Mouse (Mus musculus) limb, embryonic 13.5 days (tissue): ENCODE data around the gene Sarm1. TPM values are rescaled to one million over a fixed set of nuclear protein-coding genes. Genes with fewer than 3 reads are reported as not detected.

Experiments
- ATAC-seq: fragments of 200-750 bp; cut with Nextera tagmentation; 2 replicates; pipeline ENCODE4 v1.8.0; 2017; ENCODE audit warnings: low read depth, moderate number of reproducible peaks, moderate TSS enrichment; ENCODE audit not compliant: low FRiP score
- H3K27ac ChIP-seq: fragments of 300-500 bp; sonication (generic); 2 replicates; pipeline ENCODE4 v1.5.1; 2015; ENCODE audit warnings: inconsistent platforms, mild to moderate bottlenecking, moderate library complexity
- H3K27me3 ChIP-seq: fragments of 300-500 bp; sonication (generic); 2 replicates; pipeline ENCODE4 v1.6.1; 2015; ENCODE audit warnings: mild to moderate bottlenecking, inconsistent platforms
- H3K36me3 ChIP-seq: fragments of 300-500 bp; sonication (generic); 2 replicates; pipeline ENCODE4 v1.6.1; 2015; ENCODE audit warnings: inconsistent platforms, mild to moderate bottlenecking, moderate library complexity
- H3K4me1 ChIP-seq: fragments of 300-500 bp; sonication (generic); 2 replicates; pipeline ENCODE4 v1.6.1; 2015; ENCODE audit warnings: inconsistent platforms
- H3K4me2 ChIP-seq: fragments of 300-500 bp; sonication (generic); replicated peaks from 2 replicates; pipeline ENCODE4 v1.6.1; 2015; ENCODE audit warnings: inconsistent platforms, mild to moderate bottlenecking, moderate library complexity
- H3K4me3 ChIP-seq: fragments of 300-500 bp; sonication (generic); 2 replicates; pipeline ENCODE4 v1.5.1; 2015; ENCODE audit warnings: moderate library complexity, mild to moderate bottlenecking, inconsistent platforms
- H3K9ac ChIP-seq: fragments of 300-500 bp; sonication (generic); 2 replicates; pipeline ENCODE4 v1.6.1; 2015; ENCODE audit warnings: mild to moderate bottlenecking, inconsistent platforms
- H3K9me3 ChIP-seq: fragments of 300-500 bp; sonication (generic); 2 replicates; pipeline ENCODE4 v1.6.1; 2016; ENCODE audit warnings: inconsistent platforms
- WGBS: fragments of 180-500 bp; shearing (Covaris S2); methylation state at CpG from one replicate; pipeline ENCODE4 v1.1.7; 2015; 5-methylcytosine and 5-hydroxymethylcytosine counted together
- polyA plus RNA-seq: library from polyadenylated mRNA; unstranded; fragments of >200 nt; fragmentation: Nextera tagmentation; extraction: Ambion mirVana; gene quantifications from 2 replicates; pipeline ENCODE4 v1.2.1, GENCODE M21; 2015

Gene Sarm1
- polyA plus RNA-seq, 1 experiment from 2014 or later, result 2.6 TPM

GRCm38 (mm10) chr11:78502909-78503650 is 5.5 kb upstream of the Sarm1 start, which contains the start of gene Sebox:
TSS of gene Sebox (plus strand) at chr11:78503447.
- Histone ChIP-seq H3K4me2 (no peak within 1 kb of the TSS), H3K27ac (no peak within 1 kb of the TSS), H3K36me3 (peaks cover 28% of the 10 kb centered on the region), H3K9ac (no peak within 1 kb of the TSS; the same call in 1 of the 2 replicates), H3K4me3 (no peak within 1 kb of the TSS), H3K4me1 (peaks cover 3% of the 10 kb centered on the region), H3K9me3 (no peaks in the 10 kb centered on the region), H3K27me3 (peaks cover 37% of the 10 kb centered on the region)
- 70% methylated on average over 7 of the region's 7 CpGs for WGBS
- ATAC-seq, result no peak

- no peak overlapping the region for H3K9ac ChIP-seq
- no peak for ATAC-seq
- H3K9me3 ChIP-seq, result no peaks in the 10 kb centered on the region
- H3K4me3 ChIP-seq, result no peak overlapping the region
- H3K36me3 ChIP-seq, result peaks cover 12% of the 10 kb centered on the region
- H3K27ac ChIP-seq, result no peak overlapping the region
- H3K4me2 ChIP-seq, result no peak overlapping the region
- H3K27me3 ChIP-seq, result peaks cover 44% of the 10 kb centered on the region
- peaks cover 13% of the 10 kb centered on the region for H3K4me1 ChIP-seq
- 79% methylated on average over 20 of the region's 20 CpGs for whole genome bisulfite sequencing
Measured at GRCm38 (mm10) chr11:78501529-78501928, 4.0 kb upstream of the Sarm1 start.

- WGBS, result 82% methylated on average over 9 of the region's 9 CpGs
Measured at GRCm38 (mm10) chr11:78500623-78501202, 3.2 kb upstream of the Sarm1 start.

GRCm38 (mm10) chr11:78499543-78499942 is 2.0 kb upstream of the Sarm1 start:
- no peak overlapping the region for H3K4me3 ChIP-seq
- no peak overlapping the region for H3K4me2 ChIP-seq
- H3K9ac ChIP-seq, result no peak overlapping the region
- H3K27ac ChIP-seq, result no peak overlapping the region
- ATAC-seq, result no peak
- H3K4me1 ChIP-seq, result peaks cover 13% of the 10 kb centered on the region
- H3K9me3 ChIP-seq, result no peaks in the 10 kb centered on the region
- H3K36me3 ChIP-seq, result no peaks in the 10 kb centered on the region
- H3K27me3 ChIP-seq, result peaks cover 63% of the 10 kb centered on the region
- 54% methylated on average over 16 of the region's 16 CpGs for WGBS

More at GRCm38 (mm10) chr11:78500623-78501202, 3.2 kb upstream of the Sarm1 start:
- no peaks in the 10 kb centered on the region for H3K9me3 ChIP-seq
- H3K4me2 ChIP-seq, result no peak overlapping the region
- no peak overlapping the region for H3K27ac ChIP-seq
- peaks cover 4% of the 10 kb centered on the region; the same call in 1 of the 2 replicates for H3K36me3 ChIP-seq
- no peak overlapping the region for H3K9ac ChIP-seq
- peaks cover 13% of the 10 kb centered on the region for H3K4me1 ChIP-seq
- peaks cover 52% of the 10 kb centered on the region for H3K27me3 ChIP-seq
- H3K4me3 ChIP-seq, result no peak overlapping the region
- no peak for ATAC-seq

GRCm38 (mm10) chr11:78499004-78499403 is 1.4 kb upstream of the Sarm1 start, which contains the start of gene Vtn:
TSS of gene Vtn (plus strand) at chr11:78499091.
- H3K36me3 ChIP-seq, result no peaks in the 10 kb centered on the region
- peak within 1 kb of the TSS; percentile 61 for H3K4me3 ChIP-seq
- H3K27me3 ChIP-seq, result peaks cover 69% of the 10 kb centered on the region
- H3K9me3 ChIP-seq, result no peaks in the 10 kb centered on the region
- 66% methylated on average over 7 of the region's 7 CpGs for WGBS
- no peak within 1 kb of the TSS; the same call in 1 of the 2 replicates for H3K27ac ChIP-seq
- peak within 1 kb of the TSS; percentile 63 for H3K9ac ChIP-seq
- H3K4me1 ChIP-seq, result peaks cover 13% of the 10 kb centered on the region
- no peak for ATAC-seq
- H3K4me2 ChIP-seq, result peak within 1 kb of the TSS; percentile 99

GRCm38 (mm10) chr11:78497071-78497541 is 448 bp downstream of the Sarm1 start:
- Histone ChIP-seq H3K36me3 (no peaks in the 10 kb centered on the region), H3K9ac (peak overlapping the region; percentile 63), H3K27me3 (peaks cover 78% of the 10 kb centered on the region), H3K4me2 (peak overlapping the region; percentile 99), H3K27ac (no peak overlapping the region), H3K9me3 (no peaks in the 10 kb centered on the region), H3K4me3 (peak overlapping the region; percentile 61), H3K4me1 (peaks cover 13% of the 10 kb centered on the region)
- WGBS, result 1% methylated on average over 38 of the region's 44 CpGs
- ATAC-seq, result peak; percentile 57

GRCm38 (mm10) chr11:78495904-78496303 is 1.6 kb downstream of the Sarm1 start:
- 4% methylated on average over 6 of the region's 6 CpGs for WGBS
- no peak overlapping the region for H3K27ac ChIP-seq
- H3K36me3 ChIP-seq, result no peaks in the 10 kb centered on the region
- ATAC-seq, result no peak
- H3K27me3 ChIP-seq, result peaks cover 80% of the 10 kb centered on the region
- peaks cover 16% of the 10 kb centered on the region for H3K4me1 ChIP-seq
- H3K9ac ChIP-seq, result no peak overlapping the region
- no peaks in the 10 kb centered on the region for H3K9me3 ChIP-seq
- no peak overlapping the region for H3K4me2 ChIP-seq
- no peak overlapping the region for H3K4me3 ChIP-seq

GRCm38 (mm10) chr11:78490781-78491241 is 6.7 kb downstream of the Sarm1 start:
- Histone ChIP-seq H3K4me2 (peak overlapping the region; percentile 58), H3K4me1 (peaks cover 8% of the 10 kb centered on the region), H3K27me3 (peaks cover 89% of the 10 kb centered on the region), H3K36me3 (no peaks in the 10 kb centered on the region), H3K9ac (0 out of 2 replicates have a peak overlapping the region, but pooled peaks have one; percentile 8), H3K27ac (no peak overlapping the region), H3K4me3 (peak overlapping the region; percentile 20), H3K9me3 (no peaks in the 10 kb centered on the region)
- ATAC-seq, result no peak
- 10% methylated on average over 48 of the region's 48 CpGs for WGBS

- no peaks in the 10 kb centered on the region for H3K9me3 ChIP-seq
- no peak overlapping the region for H3K9ac ChIP-seq
- no peak overlapping the region for H3K4me3 ChIP-seq
- no peak for ATAC-seq
- peaks cover 8% of the 10 kb centered on the region for H3K4me1 ChIP-seq
- WGBS, result 2% methylated on average over 8 of the region's 8 CpGs
- H3K27ac ChIP-seq, result no peak overlapping the region
- H3K36me3 ChIP-seq, result no peaks in the 10 kb centered on the region
- H3K4me2 ChIP-seq, result no peak overlapping the region
- peaks cover 87% of the 10 kb centered on the region for H3K27me3 ChIP-seq
Measured at GRCm38 (mm10) chr11:78488168-78488567, 9.4 kb downstream of the Sarm1 start.

GRCm38 (mm10) chr11:78483639-78484038 is 13.9 kb downstream of the Sarm1 start:
- Histone ChIP-seq H3K4me3 (no peak overlapping the region), H3K36me3 (no peaks in the 10 kb centered on the region), H3K4me2 (no peak overlapping the region), H3K27me3 (peaks cover 64% of the 10 kb centered on the region), H3K9ac (no peak overlapping the region), H3K27ac (no peak overlapping the region), H3K4me1 (no peaks in the 10 kb centered on the region), H3K9me3 (no peaks in the 10 kb centered on the region)
- 56% methylated on average over 7 of the region's 7 CpGs for WGBS
- ATAC-seq, result no peak

- H3K9ac ChIP-seq, result no peak overlapping the region
- no peak for ATAC-seq
- H3K36me3 ChIP-seq, result peaks cover 10% of the 10 kb centered on the region
- no peaks in the 10 kb centered on the region for H3K27me3 ChIP-seq
- H3K4me3 ChIP-seq, result no peak overlapping the region
- H3K4me2 ChIP-seq, result no peak overlapping the region
- H3K9me3 ChIP-seq, result no peaks in the 10 kb centered on the region
- H3K4me1 ChIP-seq, result no peaks in the 10 kb centered on the region
- no peak overlapping the region for H3K27ac ChIP-seq
- 78% methylated on average over 3 of the region's 3 CpGs for WGBS
Measured at GRCm38 (mm10) chr11:78475289-78475688, 22.3 kb downstream of the Sarm1 start.

GRCm38 (mm10) chr11:78471326-78472103 is 26.0 kb downstream of the Sarm1 start:
- WGBS, result 89% methylated on average over 10 of the region's 10 CpGs

More at GRCm38 (mm10) chr11:78471326-78472103, 26.0 kb downstream of the Sarm1 start:
- H3K27me3 ChIP-seq, result no peaks in the 10 kb centered on the region
- H3K4me1 ChIP-seq, result peaks cover 11% of the 10 kb centered on the region
- no peak overlapping the region for H3K4me2 ChIP-seq
- H3K9me3 ChIP-seq, result no peaks in the 10 kb centered on the region
- no peak overlapping the region for H3K9ac ChIP-seq
- H3K4me3 ChIP-seq, result no peak overlapping the region
- peaks cover 15% of the 10 kb centered on the region for H3K36me3 ChIP-seq
- H3K27ac ChIP-seq, result no peak overlapping the region
- ATAC-seq, result no peak
